Mouse (Mus musculus) MEL (cell line): Measurements from ENCODE around the gene Phkg2. TPM values are rescaled to one million over a fixed set of nuclear protein-coding genes. Genes with fewer than 3 reads are reported as not detected.

Experiments used
- DNase-seq: peaks from one replicate; pipeline ENCODE4 v3.0.0; 2011; ENCODE audit warnings: low read depth, low spot score
- H3K27ac ChIP-seq: 2 replicates; pipeline ENCODE4 v1.5.1; 2012; ENCODE audit warnings: low read depth, mild to moderate bottlenecking, control low read depth, low read length, moderate library complexity; ENCODE audit not compliant: control insufficient read depth
- H3K27me3 ChIP-seq, 2 experiments: fragments of 150-350 bp in 1 of 2; sonication (generic) in 1 of 2; 2 replicates each; pipeline ENCODE4 v1.6.1; 2012; ENCODE audit warnings: low read length in 2 of 2, mild to moderate bottlenecking in 2 of 2, improper control_type of control experiment in 1 of 2, moderate library complexity in 1 of 2; ENCODE audit not compliant: insufficient read depth in 2 of 2, control insufficient read depth in 1 of 2
- H3K36me3 ChIP-seq, 2 experiments: 2 replicates each; pipeline ENCODE4 v1.6.1; 2012 to 2014; ENCODE audit warnings: low read length in 2 of 2, improper control_type of control experiment in 1 of 2, inconsistent platforms in 1 of 2, mild to moderate bottlenecking in 1 of 2; ENCODE audit not compliant: insufficient read depth in 2 of 2, control insufficient read depth in 1 of 2
- H3K4me1 ChIP-seq, 2 experiments: fragments of 150-350 bp in 1 of 2; sonication (generic) in 1 of 2; 2 replicates each; pipeline ENCODE4 v1.6.1; 2012; ENCODE audit warnings: low read length in 2 of 2, improper control_type of control experiment in 1 of 2, mild to moderate bottlenecking in 1 of 2; ENCODE audit not compliant: insufficient read depth in 2 of 2, control insufficient read depth in 1 of 2
- H3K4me3 ChIP-seq, 2 experiments: fragments of 150-350 bp in 1 of 2; sonication (generic) in 1 of 2; 2 replicates each; pipeline ENCODE4 v1.5.1; 2012; ENCODE audit warnings: low read depth in 2 of 2, low read length in 2 of 2, mild to moderate bottlenecking in 2 of 2, moderate library complexity in 2 of 2, control low read depth in 1 of 2, improper control_type of control experiment in 1 of 2; ENCODE audit not compliant: control insufficient read depth in 1 of 2, insufficient read depth in 1 of 2
- H3K79me2 ChIP-seq: 2 replicates; pipeline ENCODE4 v1.6.1; 2012; ENCODE audit warnings: mild to moderate bottlenecking, low read length, moderate library complexity; ENCODE audit not compliant: control insufficient read depth, poor library complexity, insufficient read depth
- H3K9ac ChIP-seq: 2 replicates; pipeline ENCODE4 v1.6.1; 2012; ENCODE audit warnings: low read depth, mild to moderate bottlenecking, control low read depth, low read length, moderate library complexity; ENCODE audit not compliant: control insufficient read depth, poor library complexity, severe bottlenecking
- H3K9me3 ChIP-seq: fragments of 150-350 bp; sonication (generic); replicated peaks from 2 replicates; pipeline ENCODE4 v1.6.1; 2012; ENCODE audit warnings: mild to moderate bottlenecking, low read length, improper control_type of control experiment, moderate library complexity; ENCODE audit not compliant: insufficient read depth
- BHLHE40 ChIP-seq: IDR thresholded peaks from 2 replicates; pipeline ENCODE4 v1.6.1; 2012; ENCODE audit warnings: low read depth, mild to moderate bottlenecking, inconsistent platforms, low read length, improper control_type of control experiment, borderline replicate concordance
- CTCF ChIP-seq, 3 experiments: IDR thresholded peaks in 2 of 3; conservative IDR thresholded peaks in 1 of 3; 2 replicates each; pipeline ENCODE4 v1.5.1; 2011 to 2012; ENCODE audit warnings: low read length in 3 of 3, low read depth in 2 of 3, mild to moderate bottlenecking in 2 of 3, improper control_type of control experiment in 1 of 3, inconsistent platforms in 1 of 3, mixed read lengths in 1 of 3, moderate library complexity in 1 of 3; ENCODE audit not compliant: control insufficient read depth in 1 of 3, insufficient read depth in 1 of 3, poor library complexity in 1 of 3, severe bottlenecking in 1 of 3
- ELF1 ChIP-seq: IDR thresholded peaks from 2 replicates; pipeline ENCODE4 v1.6.1; 2014; ENCODE audit warnings: low read depth, mild to moderate bottlenecking, inconsistent platforms, low read length, improper control_type of control experiment, moderate library complexity
- EP300 ChIP-seq, 2 experiments: IDR thresholded peaks; 2 replicates each; pipeline ENCODE4 v1.6.1; 2011; ENCODE audit warnings: improper control_type of control experiment in 2 of 2, low read length in 2 of 2, low read depth in 1 of 2, mild to moderate bottlenecking in 1 of 2
- GABPA ChIP-seq: IDR thresholded peaks from 2 replicates; pipeline ENCODE4 v1.6.1; 2012; ENCODE audit warnings: low read depth, mild to moderate bottlenecking, inconsistent platforms, low read length, improper control_type of control experiment, moderate library complexity
- KAT2A ChIP-seq: conservative IDR thresholded peaks from 2 replicates; pipeline ENCODE4 v1.6.1; 2012; ENCODE audit warnings: low read depth, low read length, improper control_type of control experiment, inconsistent platforms
- MYB ChIP-seq: IDR thresholded peaks from 2 replicates; pipeline ENCODE4 v1.6.1; 2011; ENCODE audit warnings: mild to moderate bottlenecking, low read depth, low read length, improper control_type of control experiment
- NELFE ChIP-seq: IDR thresholded peaks from 2 replicates; pipeline ENCODE4 v1.6.1; 2011; ENCODE audit warnings: low read depth, low read length, improper control_type of control experiment
- RAD21 ChIP-seq: IDR thresholded peaks from 2 replicates; pipeline ENCODE4 v1.6.1; 2011; ENCODE audit warnings: mild to moderate bottlenecking, low read depth, low read length, improper control_type of control experiment
- RCOR1 ChIP-seq: IDR thresholded peaks from 2 replicates; pipeline ENCODE4 v1.6.1; 2012; ENCODE audit warnings: low read depth, mild to moderate bottlenecking, inconsistent platforms, low read length, improper control_type of control experiment
- SMC3 ChIP-seq: IDR thresholded peaks from 2 replicates; pipeline ENCODE4 v1.6.1; 2011; ENCODE audit warnings: low read depth, low read length, improper control_type of control experiment
- TAL1 ChIP-seq: IDR thresholded peaks from 2 replicates; pipeline ENCODE4 v1.6.1; 2012; ENCODE audit warnings: mild to moderate bottlenecking, inconsistent platforms, low read length, moderate library complexity, mixed read lengths
- TBP ChIP-seq: IDR thresholded peaks from 2 replicates; pipeline ENCODE4 v1.8.0; 2011; ENCODE audit warnings: low read depth, low read length, improper control_type of control experiment
- UBTF ChIP-seq: IDR thresholded peaks from 2 replicates; pipeline ENCODE4 v1.6.1; 2012; ENCODE audit warnings: low read depth, mild to moderate bottlenecking, inconsistent platforms, low read length, improper control_type of control experiment, moderate library complexity, borderline replicate concordance; ENCODE audit not compliant: insufficient read depth
- USF1 ChIP-seq: IDR thresholded peaks from 2 replicates; pipeline ENCODE4 v1.6.1; 2014; ENCODE audit warnings: low read depth, mild to moderate bottlenecking, inconsistent platforms, low read length, improper control_type of control experiment, moderate library complexity
- USF2 ChIP-seq, 2 experiments: IDR thresholded peaks; 2 replicates each; pipeline ENCODE4 v1.6.1; 2011 to 2012; ENCODE audit warnings: improper control_type of control experiment in 2 of 2, low read length in 2 of 2, borderline replicate concordance in 1 of 2, inconsistent platforms in 1 of 2, low read depth in 1 of 2, mild to moderate bottlenecking in 1 of 2; ENCODE audit not compliant: insufficient read depth in 1 of 2
- ZC3H11A ChIP-seq: IDR thresholded peaks from 2 replicates; pipeline ENCODE4 v1.6.1; 2012; ENCODE audit warnings: low read depth, mild to moderate bottlenecking, inconsistent platforms, low read length, improper control_type of control experiment
- ZKSCAN1 ChIP-seq: IDR thresholded peaks from 2 replicates; pipeline ENCODE4 v1.6.1; 2012; ENCODE audit warnings: low read depth, mild to moderate bottlenecking, inconsistent platforms, low read length, improper control_type of control experiment, moderate library complexity
- polyA plus RNA-seq, 2 experiments: library from polyadenylated mRNA; stranded (reverse) in 1 of 2; unstranded in 1 of 2; fragments of >175 nt in 1 of 2; fragments of >200 nt in 1 of 2; gene quantifications; 2 replicates each; pipeline versions ENCODE4 v1.2.1 to v1.2.4; 2012; ENCODE audit warnings: low replicate concordance in 2 of 2, low read depth in 1 of 2; ENCODE audit not compliant: insufficient read length in 2 of 2, insufficient read depth in 1 of 2, missing spikeins in 1 of 2
- total RNA-seq: library from RNA; depleted of rRNA; stranded (reverse); fragments of 300-350 nt; gene quantifications from 2 replicates; pipeline ENCODE4 v1.2.3, GENCODE M21; 2012

The Phkg2 gene
- total and polyA plus RNA-seq, 3 experiments, result 23.3 to 70.8 TPM; not detected in 1

DNA sequence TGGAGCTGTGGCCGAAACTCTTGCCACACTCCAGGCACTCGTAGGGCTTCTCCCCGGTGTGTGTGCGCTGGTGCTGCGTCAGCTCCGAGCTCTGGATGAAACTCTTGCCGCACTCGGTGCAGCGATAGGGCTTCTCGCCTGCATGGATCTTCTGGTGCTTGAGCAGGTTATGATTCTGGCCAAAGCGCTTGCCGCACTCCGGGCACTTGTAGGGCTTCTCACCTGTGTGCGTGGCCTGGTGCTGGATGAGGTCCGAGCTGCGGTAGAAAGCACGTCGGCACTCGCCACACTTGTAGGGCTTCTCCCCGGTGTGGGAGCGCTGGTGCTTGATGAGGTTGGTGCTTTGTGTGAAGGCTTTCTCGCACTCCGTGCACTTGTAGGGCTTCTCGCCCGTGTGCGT lies 38.4 kb downstream of the Phkg2 start:
- H3K36me3 ChIP-seq, result peaks cover 0 to 8% of the 10 kb centered on the region in 2 experiments; a peak in 2 of 4 replicates

GRCm38 (mm10) chr7:127613501-127613900 lies 40.4 kb downstream of the Phkg2 start:
- H3K9me3 ChIP-seq, result no peaks in the 10 kb centered on the region
- H3K79me2 ChIP-seq, result peaks cover 23% of the 10 kb centered on the region
- H3K27me3 ChIP-seq, result no peaks in the 10 kb centered on the region
- peaks cover 0 to 16% of the 10 kb centered on the region in 2 experiments; a peak in 3 of 4 replicates for H3K4me1 ChIP-seq
- H3K4me3 ChIP-seq, result no peak overlapping the region
- H3K27ac ChIP-seq, result no peak overlapping the region
- no peak overlapping the region for H3K9ac ChIP-seq
- peaks cover 0 to 8% of the 10 kb centered on the region in 2 experiments; a peak in 2 of 4 replicates for H3K36me3 ChIP-seq
- TF ChIP-seq EP300 (IDR thresholded peaks at IDR 0.05; ENCODE audit: low read depth in 1 of 2, low read length in 2 of 2) (no peak), CTCF (IDR thresholded peaks at IDR 0.05 in 2 of 3, conservative IDR thresholded peaks at IDR 0.05 in 1 of 3; ENCODE audit: control insufficient read depth in 1 of 3, insufficient read depth in 1 of 3, low read depth in 2 of 3, low read length in 3 of 3, poor library complexity in 1 of 3, severe bottlenecking in 1 of 3) (no peak), TAL1 (no peak), KAT2A (no peak), RCOR1 (no peak), RAD21 (no peak), GABPA (no peak), ELF1 (no peak), MYB (no peak), NELFE (no peak), UBTF (no peak), USF2 (IDR thresholded peaks at IDR 0.05; ENCODE audit: borderline replicate concordance in 1 of 2, insufficient read depth in 1 of 2, low read depth in 1 of 2, low read length in 2 of 2) (no peak), SMC3 (no peak)
- no peak for DNase-seq

More for the DNA sequence above, 38.4 kb downstream of the Phkg2 start:
- peaks cover 0 to 13% of the 10 kb centered on the region in 2 experiments; a peak in 2 of 4 replicates for H3K4me1 ChIP-seq
- H3K79me2 ChIP-seq, result peaks cover 23% of the 10 kb centered on the region
- DNase-seq, result no peak
- TF ChIP-seq BHLHE40, result no peak
- no peak for TF ChIP-seq ZKSCAN1
- no peak for TF ChIP-seq USF2 (IDR thresholded peaks at IDR 0.05; ENCODE audit: borderline replicate concordance in 1 of 2, insufficient read depth in 1 of 2, low read depth in 1 of 2, low read length in 2 of 2)
- no peak for TF ChIP-seq ELF1
- TF ChIP-seq ZC3H11A, result no peak
- no peak for TF ChIP-seq TBP
- TF ChIP-seq USF1, result no peak
- H3K4me3 ChIP-seq, result no peak overlapping the region
- H3K27ac ChIP-seq, result no peak overlapping the region
- no peak overlapping the region for H3K9ac ChIP-seq
- no peaks in the 10 kb centered on the region for H3K9me3 ChIP-seq
- H3K27me3 ChIP-seq, result no peaks in the 10 kb centered on the region
